In genomic region chr10:107516641-107517040, GRCm38 (mm10) we compare ENCODE assay signal across 22 mouse cellular contexts. TPM values are rescaled to one million over a fixed set of nuclear protein-coding genes. Genes with fewer than 3 reads are reported as not detected.
DNase-seq lines count a peak whose midpoint lies in the region; ATAC-seq and TF ChIP-seq lines count a peak whose summit lies in the region.
"Had no signal": no experiment of that assay in that cellular context is flagged by ENCODE, and none has a peak within 500 bp of the region (broad histone marks: within the 10 kb centered on the region; RNA-seq: fewer than 3 reads in every experiment).

No protein-coding gene starts in this region.

- H3K4me1 ChIP-seq in embryonic facial prominence, embryonic 14.5 days (ENCODE audit: control insufficient read depth, insufficient read depth, low read length): no peaks in the 10 kb centered on the region
- no peaks in the 10 kb centered on the region for H3K4me1 ChIP-seq in embryonic facial prominence, embryonic 10.5 days
- H3K4me1 ChIP-seq in limb, embryonic 13.5 days: no peaks in the 10 kb centered on the region
- H3K4me1 ChIP-seq in limb, embryonic 10.5 days: peaks cover 3% of the 10 kb centered on the region; the same call in 1 of the 2 replicates
- H3K4me1 ChIP-seq in kidney, postnatal 0 days (replicated peaks; ENCODE audit: insufficient read depth, low read length): no peaks in the 10 kb centered on the region
- no peaks in the 10 kb centered on the region for H3K4me1 ChIP-seq in limb, embryonic 14.5 days (ENCODE audit: control insufficient read depth, insufficient read depth, low read length)
- H3K4me1 ChIP-seq in intestine, postnatal 0 days (replicated peaks; ENCODE audit: control insufficient read depth, insufficient read depth, low read length): no peaks in the 10 kb centered on the region
- H3K4me1 ChIP-seq: hindbrain, embryonic 12.5 days; liver, embryonic 15.5 days; neural tube, embryonic 15.5 days had no signal

- 58% methylated on average over 7 of the region's 7 CpGs for WGBS in embryonic facial prominence, embryonic 14.5 days
- 86% methylated on average over 7 of the region's 7 CpGs for WGBS in embryonic facial prominence, embryonic 10.5 days
- 64% methylated on average over 7 of the region's 7 CpGs for WGBS in limb, embryonic 13.5 days
- WGBS in limb, embryonic 10.5 days: 87% methylated on average over 7 of the region's 7 CpGs
- 30% methylated on average over 7 of the region's 7 CpGs for WGBS in kidney, postnatal 0 days
- 67% methylated on average over 7 of the region's 7 CpGs for WGBS in limb, embryonic 14.5 days
- 55% methylated on average over 7 of the region's 7 CpGs for WGBS in intestine, postnatal 0 days

- H3K36me3 ChIP-seq in embryonic facial prominence, embryonic 14.5 days (ENCODE audit: control insufficient read depth, insufficient read depth, low read length): no peaks in the 10 kb centered on the region
- H3K36me3 ChIP-seq in embryonic facial prominence, embryonic 10.5 days (replicated peaks): no peaks in the 10 kb centered on the region
- H3K36me3 ChIP-seq in limb, embryonic 13.5 days: no peaks in the 10 kb centered on the region
- no peaks in the 10 kb centered on the region for H3K36me3 ChIP-seq in limb, embryonic 10.5 days
- no peaks in the 10 kb centered on the region for H3K36me3 ChIP-seq in kidney, postnatal 0 days (ENCODE audit: insufficient read depth, low read length)
- no peaks in the 10 kb centered on the region for H3K36me3 ChIP-seq in limb, embryonic 14.5 days (ENCODE audit: control insufficient read depth, insufficient read depth, low read length)
- no peaks in the 10 kb centered on the region for H3K36me3 ChIP-seq in intestine, postnatal 0 days (ENCODE audit: control insufficient read depth, insufficient read depth)
- H3K36me3 ChIP-seq: hindbrain, embryonic 12.5 days; liver, embryonic 15.5 days; neural tube, embryonic 15.5 days had no signal

- ATAC-seq in embryonic facial prominence, embryonic 14.5 days (ENCODE audit: low read depth): 0 out of 2 replicates have a peak, but pooled peaks have one; percentile 57
- peak; percentile 61; the same call in 1 of the 2 replicates for ATAC-seq in limb, embryonic 13.5 days (ENCODE audit: low FRiP score, low read depth)
- no peak for ATAC-seq in kidney, postnatal 0 days (replicated peaks; ENCODE audit: low FRiP score, low read depth)
- peak; percentile 60; the same call in 1 of the 2 replicates for ATAC-seq in limb, embryonic 14.5 days (ENCODE audit: low FRiP score, low read depth)
- no peak for ATAC-seq in intestine, postnatal 0 days
- ATAC-seq: forebrain, postnatal 0 days had no signal

- no peak overlapping the region for H3K4me3 ChIP-seq in embryonic facial prominence, embryonic 14.5 days (ENCODE audit: low read depth, low read length)
- no peak overlapping the region for H3K4me3 ChIP-seq in embryonic facial prominence, embryonic 10.5 days
- no peak overlapping the region for H3K4me3 ChIP-seq in limb, embryonic 13.5 days
- H3K4me3 ChIP-seq in limb, embryonic 10.5 days: no peak overlapping the region
- H3K4me3 ChIP-seq in kidney, postnatal 0 days (replicated peaks; ENCODE audit: low read depth, low read length): no peak overlapping the region
- no peak overlapping the region for H3K4me3 ChIP-seq in limb, embryonic 14.5 days (replicated peaks; ENCODE audit: low read length)
- H3K4me3 ChIP-seq in intestine, postnatal 0 days (ENCODE audit: low read depth, low read length): no peak overlapping the region
- H3K4me3 ChIP-seq: hindbrain, embryonic 12.5 days; liver, embryonic 15.5 days; neural tube, embryonic 15.5 days had no signal

- H3K9me3 ChIP-seq in embryonic facial prominence, embryonic 14.5 days (ENCODE audit: control insufficient read depth, low read length): no peaks in the 10 kb centered on the region
- H3K9me3 ChIP-seq in embryonic facial prominence, embryonic 10.5 days: no peaks in the 10 kb centered on the region
- H3K9me3 ChIP-seq in limb, embryonic 13.5 days: no peaks in the 10 kb centered on the region
- H3K9me3 ChIP-seq in limb, embryonic 10.5 days (replicated peaks): no peaks in the 10 kb centered on the region
- no peaks in the 10 kb centered on the region for H3K9me3 ChIP-seq in kidney, postnatal 0 days (replicated peaks; ENCODE audit: low read length)
- H3K9me3 ChIP-seq in limb, embryonic 14.5 days (ENCODE audit: control insufficient read depth, low read length): no peaks in the 10 kb centered on the region
- no peaks in the 10 kb centered on the region for H3K9me3 ChIP-seq in intestine, postnatal 0 days (ENCODE audit: control insufficient read depth)
- H3K9me3 ChIP-seq: hindbrain, embryonic 12.5 days; liver, embryonic 15.5 days; neural tube, embryonic 15.5 days had no signal

- H3K4me2 ChIP-seq in embryonic facial prominence, embryonic 14.5 days (ENCODE audit: low read depth, low read length): no peak overlapping the region
- no peak overlapping the region for H3K4me2 ChIP-seq in limb, embryonic 13.5 days (replicated peaks)
- H3K4me2 ChIP-seq in kidney, postnatal 0 days (ENCODE audit: low read length): no peak overlapping the region
- H3K4me2 ChIP-seq in limb, embryonic 14.5 days (replicated peaks; ENCODE audit: low read depth, low read length, severe bottlenecking): no peak overlapping the region
- H3K4me2 ChIP-seq in intestine, postnatal 0 days (replicated peaks; ENCODE audit: low read depth): no peak overlapping the region
- H3K4me2 ChIP-seq: hindbrain, embryonic 12.5 days; liver, embryonic 15.5 days; neural tube, embryonic 15.5 days had no signal

- peak; percentile 62 for DNase-seq in embryonic facial prominence, embryonic 14.5 days (ENCODE audit: low spot score)
- no peak for DNase-seq in embryonic facial prominence, embryonic 10.5 days (ENCODE audit: low spot score)
- no peak for DNase-seq in limb, embryonic 10.5 days (ENCODE audit: low spot score)
- peak; percentile 50 for DNase-seq in kidney, postnatal 0 days (ENCODE audit: low spot score)
- DNase-seq in limb, embryonic 14.5 days (ENCODE audit: low spot score): peak; percentile 16
- DNase-seq: adrenal gland, postnatal 14 days; cerebellum, adult 8-10 months; forebrain, postnatal 0 days; liver; right cerebral cortex, adult 18-20 months; thymus, adult 2 months; thymus, postnatal 4 days had no signal

- TF ChIP-seq CTCF in kidney, postnatal 0 days (IDR thresholded peaks at IDR 0.05; ENCODE audit: low read depth): no peak
- TF ChIP-seq CTCF in intestine, postnatal 0 days (IDR thresholded peaks at IDR 0.05; ENCODE audit: low read depth): no peak

- no peak overlapping the region for H3K27ac ChIP-seq in embryonic facial prominence, embryonic 14.5 days (replicated peaks; ENCODE audit: low read depth, low read length)
- no peak overlapping the region for H3K27ac ChIP-seq in embryonic facial prominence, embryonic 10.5 days (replicated peaks)
- H3K27ac ChIP-seq in limb, embryonic 13.5 days: no peak overlapping the region
- H3K27ac ChIP-seq in limb, embryonic 10.5 days: no peak overlapping the region
- H3K27ac ChIP-seq in kidney, postnatal 0 days: no peak overlapping the region
- H3K27ac ChIP-seq in limb, embryonic 14.5 days (replicated peaks; ENCODE audit: low read depth, low read length): no peak overlapping the region
- H3K27ac ChIP-seq in intestine, postnatal 0 days (ENCODE audit: low read depth, low read length): no peak overlapping the region
- H3K27ac ChIP-seq: hindbrain, embryonic 12.5 days; liver, embryonic 15.5 days; macrophage; neural tube, embryonic 15.5 days; stomach, postnatal 0 days had no signal

- no peaks in the 10 kb centered on the region for H3K27me3 ChIP-seq in embryonic facial prominence, embryonic 14.5 days (replicated peaks; ENCODE audit: control insufficient read depth, insufficient read depth, low read length)
- 0 out of 2 replicates have a peak, but pooled peaks cover 4% of the 10 kb centered on the region for H3K27me3 ChIP-seq in embryonic facial prominence, embryonic 10.5 days (replicated peaks; ENCODE audit: low read depth, poor library complexity, severe bottlenecking)
- no peaks in the 10 kb centered on the region for H3K27me3 ChIP-seq in limb, embryonic 13.5 days
- H3K27me3 ChIP-seq in limb, embryonic 10.5 days (ENCODE audit: low read depth, poor library complexity, severe bottlenecking): no peaks in the 10 kb centered on the region
- H3K27me3 ChIP-seq in kidney, postnatal 0 days (ENCODE audit: insufficient read depth, low read length): no peaks in the 10 kb centered on the region
- H3K27me3 ChIP-seq in limb, embryonic 14.5 days (ENCODE audit: control insufficient read depth, insufficient read depth, low read length): no peaks in the 10 kb centered on the region
- H3K27me3 ChIP-seq in intestine, postnatal 0 days (replicated peaks; ENCODE audit: control insufficient read depth, insufficient read depth, low read length): no peaks in the 10 kb centered on the region
- H3K27me3 ChIP-seq: hindbrain, embryonic 12.5 days; liver, embryonic 15.5 days; neural tube, embryonic 15.5 days had no signal

- no peak overlapping the region for H3K9ac ChIP-seq in embryonic facial prominence, embryonic 14.5 days (ENCODE audit: low read depth, low read length)
- no peak overlapping the region for H3K9ac ChIP-seq in limb, embryonic 13.5 days
- H3K9ac ChIP-seq in kidney, postnatal 0 days (ENCODE audit: low read depth, low read length): no peak overlapping the region
- H3K9ac ChIP-seq in limb, embryonic 14.5 days (ENCODE audit: low read depth, low read length, severe bottlenecking): no peak overlapping the region
- H3K9ac ChIP-seq in intestine, postnatal 0 days (ENCODE audit: low read depth, low read length): no peak overlapping the region
- H3K9ac ChIP-seq: forebrain, postnatal 0 days; hindbrain, embryonic 12.5 days; liver, embryonic 15.5 days; neural tube, embryonic 15.5 days had no signal

- no peak for TF ChIP-seq POLR2A in limb, embryonic 14.5 days (IDR thresholded peaks at IDR 0.05; ENCODE audit: borderline replicate concordance, extremely low read depth, insufficient read depth, insufficient read length)

RNA-seq across cellular contexts. Expression of gene Myf6, which starts 22.1 kb away (rescaled TPM):
- polyA plus RNA-seq in embryonic facial prominence, embryonic 14.5 days (2014; fragmentation: Nextera tagmentation; extraction: Ambion mirVana): 20.2 and 28.9 TPM in 2 replicates
- polyA plus RNA-seq in embryonic facial prominence, embryonic 10.5 days (2016; fragmentation: Nextera tagmentation; extraction: Ambion mirVana): 0.24 and 0.27 TPM in 2 replicates
- polyA plus RNA-seq in limb, embryonic 13.5 days (2015; fragmentation: Nextera tagmentation; extraction: Ambion mirVana): 1.4 and 2.1 TPM in 2 replicates
- 0.19 TPM in 1 of 2 replicates, not detected in the other for polyA plus RNA-seq in limb, embryonic 10.5 days (2016; fragmentation: Nextera tagmentation; extraction: Ambion mirVana)
- polyA plus RNA-seq in kidney, postnatal 0 days (2015; fragmentation: Nextera tagmentation; extraction: Ambion mirVana): not detected in 2 replicates
- polyA plus RNA-seq in limb, embryonic 14.5 days (2012; rRNA removed): 3.1 and 4.1 TPM in 2 replicates
- polyA plus RNA-seq in limb, embryonic 14.5 days (2014; fragmentation: Nextera tagmentation; extraction: Ambion mirVana): 4.8 and 6.7 TPM in 2 replicates
- polyA plus RNA-seq in intestine, postnatal 0 days (2015; fragmentation: Nextera tagmentation; extraction: Ambion mirVana): not detected in 2 replicates
- polyA plus RNA-seq: forebrain, postnatal 0 days; hindbrain, embryonic 12.5 days; macrophage; midbrain, postnatal 0 days; small intestine, adult 2 months; stomach, postnatal 0 days; thymus, adult 2 months had no signal

RNA-seq across cellular contexts. Expression of gene Myf5, which starts 30.7 kb away (rescaled TPM):
- polyA plus RNA-seq in embryonic facial prominence, embryonic 14.5 days (2014; fragmentation: Nextera tagmentation; extraction: Ambion mirVana): 22.1 and 22.5 TPM in 2 replicates
- polyA plus RNA-seq in embryonic facial prominence, embryonic 10.5 days (2016; fragmentation: Nextera tagmentation; extraction: Ambion mirVana): 4.2 and 4.8 TPM in 2 replicates
- polyA plus RNA-seq in limb, embryonic 13.5 days (2015; fragmentation: Nextera tagmentation; extraction: Ambion mirVana): 21.1 and 23.8 TPM in 2 replicates
- 8.4 and 15.1 TPM in 2 replicates for polyA plus RNA-seq in limb, embryonic 10.5 days (2016; fragmentation: Nextera tagmentation; extraction: Ambion mirVana)
- 0.05 TPM in 1 of 2 replicates, not detected in the other for polyA plus RNA-seq in kidney, postnatal 0 days (2015; fragmentation: Nextera tagmentation; extraction: Ambion mirVana)
- polyA plus RNA-seq in limb, embryonic 14.5 days (2012; rRNA removed): 9.0 and 12.2 TPM in 2 replicates
- polyA plus RNA-seq in limb, embryonic 14.5 days (2014; fragmentation: Nextera tagmentation; extraction: Ambion mirVana): 16.8 and 24.4 TPM in 2 replicates
- not detected in 2 replicates for polyA plus RNA-seq in intestine, postnatal 0 days (2015; fragmentation: Nextera tagmentation; extraction: Ambion mirVana)
- polyA plus RNA-seq: forebrain, postnatal 0 days; heart, embryonic 14.5 days; macrophage; midbrain, postnatal 0 days; small intestine, adult 2 months; stomach, postnatal 0 days; thymus, adult 2 months had no signal

Comparison
In these comparisons a context has a peak if more than half of its experiments do, and no peak if none do; other contexts are left out.
1. DNase-seq: peak in embryonic facial prominence, embryonic 14.5 days (single experiment), kidney, postnatal 0 days (single experiment) and limb, embryonic 14.5 days (single experiment); none in embryonic facial prominence, embryonic 10.5 days (single experiment) and limb, embryonic 10.5 days (single experiment).
2. ATAC-seq: peak in embryonic facial prominence, embryonic 14.5 days (single experiment), limb, embryonic 13.5 days (single experiment) and limb, embryonic 14.5 days (single experiment); none in kidney, postnatal 0 days (single experiment) and intestine, postnatal 0 days (single experiment).